Mouse (Mus musculus) heart, postnatal 10 days (tissue): Measurements from ENCODE around the gene Nup205. TPM values are rescaled to one million over a fixed set of nuclear protein-coding genes. Genes with fewer than 3 reads are reported as not detected.
"Not testable (repeated sequence)": the region's sequence is repeated elsewhere in the genome, so short reads cannot be mapped to it uniquely, and the experiment has no call there.

Source experiments
- DNase-seq, 2 experiments: peaks; one replicate each; pipeline ENCODE4 v3.0.0; 2021
- intact Hi-C: fragments of 180-260 bp; cut with DNase I; formaldehyde crosslinking; loops from one replicate; pipeline ENCODE4 v1.15.1; 2025
- total RNA-seq, 2 experiments: library from RNA; stranded (reverse); gene quantifications; 2 replicates each; pipeline ENCODE4 v1.2.3; 2021

Gene Nup205
- total RNA-seq = 10 to 100 TPM; 24.2 to 27.3 TPM

GRCm38 (mm10) chr6:35176979-35177649, at the start of gene Nup205:
Gene Nup205, plus strand, starts transcription at chr6:35177421.
- intact Hi-C loops = loop anchor here (1.0 to 5.0 kb wide), 2 partner anchors 44 to 180 kb away; partner anchors contain the start of gene Cnot4
- peak; percentile 89 to 90 for DNase-seq

GRCm38 (mm10) chr6:35132806-35133205, 44.4 kb upstream of the Nup205 start:
- intact Hi-C loops = loop anchor here (1.0 kb wide), 1 partner anchor 44 kb away; the partner anchor contains the start of gene Nup205
- no peak for DNase-seq

GRCm38 (mm10) chr6:35133246-35133578, 44.0 kb upstream of the Nup205 start:
- intact Hi-C loops = loop anchor here (1.0 kb wide), 1 partner anchor 44 kb away; the partner anchor contains the start of gene Nup205
- DNase-seq = no peak

- DNase-seq = peak; percentile 99
- intact Hi-C loops = loop anchor here (1.0 kb wide), 1 partner anchor 43 kb away; the partner anchor contains the start of gene Nup205
These were observed 43.4 kb upstream of the Nup205 start, which contains the start of gene Cnot4 for GRCm38 (mm10) chr6:35133579-35134488. Gene Cnot4, minus strand, starts transcription at chr6:35133724.

- DNase-seq = no peak
- intact Hi-C loops = no loop called here
These were observed 42.4 kb upstream of the Nup205 start for GRCm38 (mm10) chr6:35134844-35135243.

- intact Hi-C loops = no loop called here
- no peak for DNase-seq
These were observed 36.9 kb upstream of the Nup205 start for GRCm38 (mm10) chr6:35140351-35140750.

- intact Hi-C loops = no loop called here
- DNase-seq = no peak
These were observed 31.7 kb upstream of the Nup205 start for GRCm38 (mm10) chr6:35145569-35145968.

GRCm38 (mm10) chr6:35147726-35148422, 29.3 kb upstream of the Nup205 start:
- intact Hi-C loops = no loop called here
- no peak for DNase-seq

- intact Hi-C loops = no loop called here
These were observed 22.7 kb upstream of the Nup205 start for GRCm38 (mm10) chr6:35154540-35154939.

GRCm38 (mm10) chr6:35169250-35169649, 8.0 kb upstream of the Nup205 start:
- intact Hi-C loops = no loop called here

More at GRCm38 (mm10) chr6:35154540-35154939, 22.7 kb upstream of the Nup205 start:
- DNase-seq = no peak

GRCm38 (mm10) chr6:35172028-35172427, 5.2 kb upstream of the Nup205 start:
- intact Hi-C loops = not testable (repeated sequence)

More at GRCm38 (mm10) chr6:35169250-35169649, 8.0 kb upstream of the Nup205 start:
- no peak for DNase-seq

GRCm38 (mm10) chr6:35173181-35173580, 4.0 kb upstream of the Nup205 start:
- intact Hi-C loops = no loop called here
- DNase-seq = no peak

More at GRCm38 (mm10) chr6:35172028-35172427, 5.2 kb upstream of the Nup205 start:
- DNase-seq = not testable (repeated sequence)

GRCm38 (mm10) chr6:35177650-35178272, 540 bp downstream of the Nup205 start:
- intact Hi-C loops = loop anchor here (1.0 to 5.0 kb wide), 2 partner anchors 44 to 180 kb away; partner anchors contain the start of gene Cnot4
- DNase-seq = peak in 1 of 2 experiments; percentile 60

GRCm38 (mm10) chr6:35179299-35179698, 2.1 kb downstream of the Nup205 start:
- intact Hi-C loops = loop anchor here (5.0 kb wide), 1 partner anchor 182 kb away; no protein-coding TSS in a partner anchor
- not testable (repeated sequence) for DNase-seq

GRCm38 (mm10) chr6:35184781-35185180, 7.6 kb downstream of the Nup205 start:
- intact Hi-C loops = no loop called here
- DNase-seq = no peak

GRCm38 (mm10) chr6:35191198-35191597, 14.0 kb downstream of the Nup205 start:
- DNase-seq = no peak
- intact Hi-C loops = no loop called here

- intact Hi-C loops = no loop called here
- DNase-seq = no peak
These were observed 48.5 kb downstream of the Nup205 start for GRCm38 (mm10) chr6:35225696-35226095.

GRCm38 (mm10) chr6:35229415-35229814, 52.2 kb downstream of the Nup205 start:
- intact Hi-C loops = no loop called here
- no peak for DNase-seq

- no peak for DNase-seq
- intact Hi-C loops = no loop called here
These were observed 59.0 kb downstream of the Nup205 start for GRCm38 (mm10) chr6:35236108-35236785.
